10 mouse cellular contexts compared by ENCODE assay signal in genomic region chr17:56259301-56260037, GRCm38 (mm10). TPM values are rescaled to one million over a fixed set of nuclear protein-coding genes. Genes with fewer than 3 reads are reported as not detected.
DNase-seq lines count a peak whose midpoint lies in the region; ATAC-seq and TF ChIP-seq lines count a peak whose summit lies in the region.
"Had no signal": no experiment of that assay in that cellular context is flagged by ENCODE, and none has a peak within 500 bp of the region (broad histone marks: within the 10 kb centered on the region; RNA-seq: fewer than 3 reads in every experiment).

No protein-coding gene starts in this region.

- DNase-seq in cerebellum, adult 2 months, result no peak
- no peak for DNase-seq in cerebellum, adult 9-11 months
- DNase-seq in kidney, postnatal 0 days (ENCODE audit: low spot score), result no peak
- no peak for DNase-seq in kidney, postnatal 14 days
- no peak for DNase-seq in embryonic facial prominence, embryonic 14.5 days (ENCODE audit: low spot score)
- no peak for DNase-seq in liver, postnatal 0 days
- no peak for DNase-seq in cerebellum, adult 8-10 months
- DNase-seq in thymus, adult 18-20 months, result no peak

- no peak for TF ChIP-seq CTCF in cerebellum, adult 2 months (IDR thresholded peaks at IDR 0.05; ENCODE audit: borderline replicate concordance, insufficient read depth, low read depth, low read length)
- TF ChIP-seq CTCF in kidney, postnatal 0 days (IDR thresholded peaks at IDR 0.05; ENCODE audit: low read depth), result no peak
- no peak for TF ChIP-seq CTCF in liver, postnatal 0 days (IDR thresholded peaks at IDR 0.05; ENCODE audit: low read depth)

- 80% methylated on average over 10 of the region's 10 CpGs for WGBS in cerebellum, adult 2 months
- 87% methylated on average over 10 of the region's 10 CpGs for WGBS in kidney, postnatal 0 days
- 88% methylated on average over 9 of the region's 10 CpGs for WGBS in embryonic facial prominence, embryonic 14.5 days
- WGBS in liver, postnatal 0 days (ENCODE audit: insufficient replicate concordance), result 82% methylated on average over 10 of the region's 10 CpGs

- H3K36me3 ChIP-seq in kidney, postnatal 0 days (ENCODE audit: insufficient read depth, low read length), result peaks cover 31% of the 10 kb centered on the region; the same call in 1 of the 2 replicates
- peaks cover 49% of the 10 kb centered on the region for H3K36me3 ChIP-seq in embryonic facial prominence, embryonic 14.5 days (ENCODE audit: control insufficient read depth, insufficient read depth, low read length)
- H3K36me3 ChIP-seq in liver, postnatal 0 days (replicated peaks; ENCODE audit: insufficient read depth, low read length), result peaks cover 30% of the 10 kb centered on the region

- H3K4me2 ChIP-seq in kidney, postnatal 0 days (ENCODE audit: low read length), result no peak overlapping the region
- peak overlapping the region; percentile 18; the same call in 1 of the 2 replicates for H3K4me2 ChIP-seq in embryonic facial prominence, embryonic 14.5 days (ENCODE audit: low read depth, low read length)
- H3K4me2 ChIP-seq in liver, postnatal 0 days (ENCODE audit: low read depth, low read length), result 0 out of 2 replicates have a peak overlapping the region, but pooled peaks have one; percentile 6

- no peaks in the 10 kb centered on the region for H3K27me3 ChIP-seq in cerebellum, adult 2 months (ENCODE audit: control insufficient read depth, insufficient read depth, low read length)
- H3K27me3 ChIP-seq in kidney, postnatal 0 days (ENCODE audit: insufficient read depth, low read length), result no peaks in the 10 kb centered on the region
- no peaks in the 10 kb centered on the region for H3K27me3 ChIP-seq in embryonic facial prominence, embryonic 14.5 days (replicated peaks; ENCODE audit: control insufficient read depth, insufficient read depth, low read length)
- no peaks in the 10 kb centered on the region for H3K27me3 ChIP-seq in liver, postnatal 0 days (ENCODE audit: insufficient read depth, low read length)

- TF ChIP-seq POLR2A in cerebellum, adult 2 months (IDR thresholded peaks at IDR 0.05; ENCODE audit: borderline replicate concordance, insufficient read depth, low read length), result no peak

- H3K4me3 ChIP-seq in cerebellum, adult 2 months (replicated peaks; ENCODE audit: insufficient read depth, low read depth, low read length), result peak overlapping the region; percentile 23
- H3K4me3 ChIP-seq in kidney, postnatal 0 days (replicated peaks; ENCODE audit: low read depth, low read length), result no peak overlapping the region
- no peak overlapping the region for H3K4me3 ChIP-seq in embryonic facial prominence, embryonic 14.5 days (ENCODE audit: low read depth, low read length)
- H3K4me3 ChIP-seq in liver, postnatal 0 days (ENCODE audit: low read depth, low read length), result no peak overlapping the region

- ATAC-seq in kidney, postnatal 0 days (replicated peaks; ENCODE audit: low FRiP score, low read depth), result no peak
- ATAC-seq in embryonic facial prominence, embryonic 14.5 days (ENCODE audit: low read depth), result no peak
- no peak for ATAC-seq in liver, postnatal 0 days

- H3K9ac ChIP-seq in kidney, postnatal 0 days (ENCODE audit: low read depth, low read length), result peak overlapping the region; percentile 35; the same call in 1 of the 2 replicates
- peak overlapping the region; percentile 20; the same call in 1 of the 2 replicates for H3K9ac ChIP-seq in embryonic facial prominence, embryonic 14.5 days (ENCODE audit: low read depth, low read length)
- peak overlapping the region; percentile 22; the same call in 1 of the 2 replicates for H3K9ac ChIP-seq in liver, postnatal 0 days (replicated peaks)

- H3K9me3 ChIP-seq in kidney, postnatal 0 days (replicated peaks; ENCODE audit: low read length), result no peaks in the 10 kb centered on the region
- H3K9me3 ChIP-seq in embryonic facial prominence, embryonic 14.5 days (ENCODE audit: control insufficient read depth, low read length), result no peaks in the 10 kb centered on the region
- no peaks in the 10 kb centered on the region for H3K9me3 ChIP-seq in liver, postnatal 0 days (ENCODE audit: low read length)

- H3K4me1 ChIP-seq in cerebellum, adult 2 months (ENCODE audit: control insufficient read depth, insufficient read depth, low read length), result peaks cover 32% of the 10 kb centered on the region
- peaks cover 17% of the 10 kb centered on the region; the same call in 1 of the 2 replicates for H3K4me1 ChIP-seq in kidney, postnatal 0 days (replicated peaks; ENCODE audit: insufficient read depth, low read length)
- H3K4me1 ChIP-seq in embryonic facial prominence, embryonic 14.5 days (ENCODE audit: control insufficient read depth, insufficient read depth, low read length), result peaks cover 4% of the 10 kb centered on the region; the same call in 1 of the 2 replicates
- peaks cover 34% of the 10 kb centered on the region for H3K4me1 ChIP-seq in liver, postnatal 0 days (ENCODE audit: insufficient read depth)

- no peak for TF ChIP-seq EP300 in liver, postnatal 0 days (IDR thresholded peaks at IDR 0.05; ENCODE audit: low read depth)

- no peak overlapping the region for H3K27ac ChIP-seq in cerebellum, adult 2 months (ENCODE audit: insufficient read depth, low read length)
- H3K27ac ChIP-seq in kidney, postnatal 0 days, result no peak overlapping the region
- no peak overlapping the region for H3K27ac ChIP-seq in embryonic facial prominence, embryonic 14.5 days (replicated peaks; ENCODE audit: low read depth, low read length)
- no peak overlapping the region for H3K27ac ChIP-seq in liver, postnatal 0 days (ENCODE audit: low read depth)

RNA-seq across cellular contexts. Expression of gene Fem1a, which starts 2.9 kb away (rescaled TPM):
- polyA plus RNA-seq in cerebellum, adult 2 months (2012; rRNA removed), result 19.9 and 21.8 TPM in 2 replicates
- 11.7 TPM in 2 replicates for polyA plus RNA-seq in kidney, postnatal 0 days (2015; fragmentation: Nextera tagmentation; extraction: Ambion mirVana)
- polyA plus RNA-seq in embryonic facial prominence, embryonic 14.5 days (2014; fragmentation: Nextera tagmentation; extraction: Ambion mirVana), result 19.6 and 20.5 TPM in 2 replicates
- 5.1 and 5.2 TPM in 2 replicates for polyA plus RNA-seq in liver, postnatal 0 days (2015; fragmentation: Nextera tagmentation; extraction: Ambion mirVana)

RNA-seq across cellular contexts. Expression of gene Ticam1, which starts 17.1 kb away (rescaled TPM):
- polyA plus RNA-seq in cerebellum, adult 2 months (2012; rRNA removed), result 4.5 and 4.7 TPM in 2 replicates
- polyA plus RNA-seq in kidney, postnatal 0 days (2015; fragmentation: Nextera tagmentation; extraction: Ambion mirVana), result 6.9 and 7.7 TPM in 2 replicates
- 6.9 and 8.1 TPM in 2 replicates for polyA plus RNA-seq in embryonic facial prominence, embryonic 14.5 days (2014; fragmentation: Nextera tagmentation; extraction: Ambion mirVana)
- 2.6 and 3.1 TPM in 2 replicates for polyA plus RNA-seq in liver, postnatal 0 days (2015; fragmentation: Nextera tagmentation; extraction: Ambion mirVana)

RNA-seq across cellular contexts. Expression of gene Plin3, which starts 33.2 kb away (rescaled TPM):
- polyA plus RNA-seq in cerebellum, adult 2 months (2012; rRNA removed), result 15.6 and 20.9 TPM in 2 replicates
- 69.6 and 75.2 TPM in 2 replicates for polyA plus RNA-seq in kidney, postnatal 0 days (2015; fragmentation: Nextera tagmentation; extraction: Ambion mirVana)
- 76.9 and 88.4 TPM in 2 replicates for polyA plus RNA-seq in embryonic facial prominence, embryonic 14.5 days (2014; fragmentation: Nextera tagmentation; extraction: Ambion mirVana)
- polyA plus RNA-seq in liver, postnatal 0 days (2015; fragmentation: Nextera tagmentation; extraction: Ambion mirVana), result 25.8 and 26.8 TPM in 2 replicates

RNA-seq across cellular contexts. Expression of gene Arrdc5, which starts 40.6 kb away (rescaled TPM):
- polyA plus RNA-seq in cerebellum, adult 2 months (2012; rRNA removed), result not detected in 2 replicates
- polyA plus RNA-seq in kidney, postnatal 0 days (2015; fragmentation: Nextera tagmentation; extraction: Ambion mirVana), result not detected in 2 replicates
- polyA plus RNA-seq in embryonic facial prominence, embryonic 14.5 days (2014; fragmentation: Nextera tagmentation; extraction: Ambion mirVana), result not detected in 2 replicates
- polyA plus RNA-seq in liver, postnatal 0 days (2015; fragmentation: Nextera tagmentation; extraction: Ambion mirVana), result not detected in 2 replicates
- polyA plus RNA-seq: liver, embryonic 16.5 days; neural tube, embryonic 14.5 days had no signal

RNA-seq across cellular contexts. Expression of gene Dpp9, which starts 40.8 kb away (rescaled TPM):
- polyA plus RNA-seq in cerebellum, adult 2 months (2012; rRNA removed), result 54.7 and 56.3 TPM in 2 replicates
- polyA plus RNA-seq in kidney, postnatal 0 days (2015; fragmentation: Nextera tagmentation; extraction: Ambion mirVana), result 22.1 and 25.2 TPM in 2 replicates
- polyA plus RNA-seq in embryonic facial prominence, embryonic 14.5 days (2014; fragmentation: Nextera tagmentation; extraction: Ambion mirVana), result 32.5 and 37.1 TPM in 2 replicates
- polyA plus RNA-seq in liver, postnatal 0 days (2015; fragmentation: Nextera tagmentation; extraction: Ambion mirVana), result 10.2 and 12.1 TPM in 2 replicates
